Mouse (Mus musculus) adrenal gland, adult 10 weeks (tissue): ENCODE measurements around the gene Bmf. TPM values are rescaled to one million over a fixed set of nuclear protein-coding genes. Genes with fewer than 3 reads are reported as not detected.

Experiments used
- polyA plus RNA-seq: library from polyadenylated mRNA; stranded (reverse); fragments of 350-450 nt; fragmentation: Illumina TruSeq; extraction: RNeasy Lipid Tissue Mini Kit (QIAGEN cat#74804); gene quantifications from one replicate; pipeline ENCODE4 v1.2.3, GENCODE M21; 2014; ENCODE audit warnings: low read depth, low replicate concordance

Bmf gene
- 3.0 TPM for polyA plus RNA-seq

DNA sequence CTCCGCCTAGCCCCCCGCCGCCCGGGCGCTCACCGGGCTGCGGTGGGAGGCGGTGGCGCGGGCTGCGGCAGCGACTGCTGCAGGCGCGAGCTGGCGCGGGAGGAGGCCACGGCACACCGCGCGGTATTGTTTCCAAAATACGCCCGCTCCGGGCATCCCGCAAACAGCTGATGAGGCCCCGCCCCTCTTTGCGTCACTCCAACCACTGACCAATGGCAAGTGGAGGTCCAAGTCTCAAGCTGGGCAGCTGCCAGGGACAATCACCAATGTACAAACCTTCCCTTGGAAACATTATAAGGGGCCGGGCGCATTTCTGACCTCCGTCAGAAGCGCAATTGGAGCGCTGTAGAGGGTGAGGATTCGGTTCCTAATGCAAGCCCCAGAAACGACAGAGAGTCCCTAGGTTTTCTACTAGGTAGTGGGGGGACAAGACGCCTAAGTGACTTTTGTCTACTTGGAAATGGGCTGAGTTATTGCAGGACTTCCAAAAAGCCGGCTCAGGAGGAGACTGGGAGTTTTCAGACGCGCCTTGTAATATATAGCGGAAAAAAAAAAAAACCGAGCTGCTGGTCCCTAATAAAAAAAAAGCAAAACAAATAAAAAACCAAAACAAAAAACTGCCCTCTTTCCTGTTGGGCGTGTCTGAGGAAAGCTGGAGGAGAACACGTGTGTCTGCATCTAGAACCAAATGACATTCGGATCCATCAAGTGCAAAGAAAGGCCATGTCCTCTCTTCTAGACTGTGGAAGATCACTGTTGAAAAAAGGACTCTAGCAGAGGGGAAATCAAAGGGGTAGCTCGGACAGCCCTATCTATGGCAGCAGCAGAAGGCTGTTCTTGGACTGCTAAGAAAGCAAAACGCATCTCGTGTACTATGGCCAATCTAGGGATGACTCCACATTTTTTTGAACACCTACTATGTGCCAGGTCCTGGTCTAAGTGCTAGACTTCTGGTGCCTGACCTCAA, at the start of gene Bmf:
TSS of gene Bmf (minus strand) at position 181 of the 967 bp plus-strand sequence.

GRCm38 (mm10) chr2:118597673-118598568, 48.4 kb upstream of the Bmf start, which contains the start of gene Bub1b:
Gene Bub1b, plus strand, starts transcription at chr2:118598211.

DNA sequence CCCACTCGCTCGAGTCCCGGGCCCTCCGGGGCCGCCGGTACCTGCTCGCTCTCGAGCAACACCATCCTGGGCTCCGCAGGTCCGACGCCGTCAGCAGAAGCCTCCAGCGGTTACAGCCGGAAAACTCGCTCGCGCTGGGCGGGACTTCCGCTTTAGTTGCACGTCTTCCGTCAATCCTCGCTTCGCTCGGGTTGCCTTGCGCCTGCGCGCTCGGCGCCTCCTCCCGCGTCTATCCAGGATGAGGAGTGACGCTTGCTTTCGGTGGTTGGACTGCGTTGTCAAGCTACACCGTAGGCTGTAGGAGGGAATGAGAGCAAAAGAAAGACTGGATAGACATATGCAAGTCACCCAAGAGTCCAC, 70.0 kb downstream of the Bmf start, which contains the start of gene Srp14:
TSS of gene Srp14 (minus strand) at position 162 of the 360 bp plus-strand sequence.

Other genes with a start within 250 kb of the Bmf start
- 3.1 TPM for gene Gpr176, start 176.3 kb downstream of the Bmf start, polyA plus RNA-seq
- 14.9 TPM for gene Eif2ak4, start 161.1 kb downstream of the Bmf start, polyA plus RNA-seq
- gene Srp14, start 70.0 kb downstream of the Bmf start, polyA plus RNA-seq = 216 TPM
- gene Bub1b, start 48.5 kb upstream of the Bmf start, polyA plus RNA-seq = 3.8 TPM
- 2.3 TPM for gene Pak6, start 113.6 kb upstream of the Bmf start, polyA plus RNA-seq
- 0.12 TPM for gene Ankrd63, start 154.3 kb upstream of the Bmf start, polyA plus RNA-seq
- 0.64 TPM for gene Plcb2, start 178.8 kb upstream of the Bmf start, polyA plus RNA-seq
- gene Inafm2, start 196.1 kb upstream of the Bmf start, polyA plus RNA-seq = 35.5 TPM
- gene Ccdc9b, start 213.0 kb upstream of the Bmf start, polyA plus RNA-seq = 2.0 TPM
- gene Phgr1, start 223.1 kb upstream of the Bmf start, polyA plus RNA-seq = not detected
- 11.0 TPM for gene Disp2, start 230.0 kb upstream of the Bmf start, polyA plus RNA-seq